Mouse (Mus musculus): Measurements from ENCODE around the gene Gramd1b.

Gramd1b gene

DNA sequence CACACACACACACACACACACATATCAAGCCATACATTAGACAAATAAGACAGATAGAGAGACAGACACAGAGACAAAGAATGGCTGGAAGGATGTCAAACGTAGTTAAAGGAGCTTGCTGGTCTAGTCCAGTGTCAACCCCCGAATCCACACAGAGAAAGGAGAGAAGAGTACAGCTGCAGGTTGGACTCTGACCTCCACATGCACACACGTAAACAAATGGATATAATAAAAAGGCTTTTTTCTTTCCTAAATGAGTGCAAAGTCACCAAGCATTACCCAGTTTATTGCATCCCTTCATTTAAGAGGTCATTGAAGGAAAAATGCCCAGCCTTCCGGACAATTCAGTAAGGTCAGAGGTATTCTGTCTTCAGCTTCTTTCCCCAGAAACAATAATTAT is 161.0 kb downstream of the Gramd1b start:
- no peak for DNase-seq (ENCODE audit: low read depth, low spot score)

DNA sequence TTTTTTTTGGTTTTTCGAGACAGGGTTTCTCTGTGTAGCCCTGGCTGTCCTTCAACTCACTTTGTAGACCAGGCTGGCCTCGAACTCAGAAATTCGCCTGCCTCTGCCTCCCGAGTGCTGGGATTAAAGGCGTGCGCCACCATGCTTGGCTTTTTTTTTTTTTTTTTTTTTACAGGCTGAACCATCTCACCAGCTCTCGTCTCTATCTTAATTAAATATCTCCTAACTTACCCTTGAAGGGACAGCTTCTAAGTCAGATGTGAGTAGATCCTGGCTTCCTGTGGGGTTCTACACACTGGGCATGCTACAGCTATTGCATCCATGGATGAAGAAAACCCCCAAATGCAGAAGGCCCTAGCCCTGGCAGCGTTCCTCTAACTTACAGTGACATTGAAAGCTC is 164.4 kb downstream of the Gramd1b start:
- no peak for DNase-seq (ENCODE audit: low read depth, low spot score)

DNA sequence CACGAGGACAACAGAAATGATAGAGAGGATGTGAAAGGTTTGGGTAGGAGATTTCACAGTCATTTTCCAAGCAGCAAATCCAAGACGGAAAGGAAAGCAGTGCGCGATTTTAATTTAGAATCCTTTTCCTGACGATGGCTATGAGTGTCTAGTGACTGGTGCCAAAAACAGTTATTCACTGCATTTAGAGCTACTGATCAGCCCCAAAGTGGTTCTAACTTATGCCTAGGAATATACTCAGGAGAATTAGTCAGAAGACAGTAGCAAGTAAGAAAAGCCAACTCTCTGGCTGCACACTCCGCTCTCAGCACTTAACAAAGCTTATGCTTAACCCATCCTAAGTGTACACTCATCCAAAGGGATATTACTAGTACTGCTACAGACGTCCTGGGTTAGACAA is 166.9 kb downstream of the Gramd1b start:
- no peak for DNase-seq (ENCODE audit: low read depth, low spot score)

DNA sequence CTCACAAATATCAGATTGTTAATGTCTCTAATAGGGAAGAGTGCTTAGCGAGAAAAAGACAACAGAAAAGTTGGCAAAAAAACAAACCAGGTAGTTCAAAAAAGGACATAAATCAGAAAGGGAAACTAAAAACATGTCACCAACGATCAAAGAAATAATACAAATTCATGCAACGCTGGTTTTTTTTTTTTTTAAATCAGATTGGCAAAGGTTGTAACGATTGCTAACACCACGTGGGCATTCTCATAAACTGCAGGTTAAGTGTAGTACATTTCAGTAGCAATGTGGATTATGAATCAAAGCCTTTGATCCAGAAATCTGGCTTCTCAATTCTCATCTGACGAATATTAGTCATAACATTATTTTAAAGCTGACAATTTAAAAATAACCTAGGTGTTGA is 169.2 kb downstream of the Gramd1b start:
- DNase-seq (ENCODE audit: low read depth, low spot score) = no peak

DNA sequence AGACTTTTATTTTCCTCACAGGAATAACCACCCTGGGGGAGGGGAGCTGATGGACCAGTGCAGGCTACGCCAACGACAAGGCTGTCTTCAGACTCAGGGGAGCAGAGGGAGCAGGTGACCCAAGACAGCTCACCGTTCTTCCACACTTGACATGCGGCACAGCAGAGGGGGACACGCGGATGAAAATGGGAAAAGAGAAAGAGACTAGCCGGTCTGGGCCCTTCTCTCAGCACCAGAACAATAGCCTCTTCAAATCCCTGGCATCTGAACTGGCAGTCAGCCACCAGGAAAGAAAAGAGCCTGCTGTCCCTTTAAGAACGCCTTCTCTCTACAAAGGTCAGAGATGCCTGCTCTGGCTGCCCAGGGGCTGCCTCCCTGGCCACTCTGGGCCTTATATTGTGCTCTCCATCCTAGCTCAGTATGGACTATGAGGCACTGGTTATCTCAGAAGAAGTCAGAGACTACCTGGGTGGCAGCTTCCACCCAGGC is 172.7 kb downstream of the Gramd1b start:
- DNase-seq (ENCODE audit: low read depth, low spot score) = no peak

DNA sequence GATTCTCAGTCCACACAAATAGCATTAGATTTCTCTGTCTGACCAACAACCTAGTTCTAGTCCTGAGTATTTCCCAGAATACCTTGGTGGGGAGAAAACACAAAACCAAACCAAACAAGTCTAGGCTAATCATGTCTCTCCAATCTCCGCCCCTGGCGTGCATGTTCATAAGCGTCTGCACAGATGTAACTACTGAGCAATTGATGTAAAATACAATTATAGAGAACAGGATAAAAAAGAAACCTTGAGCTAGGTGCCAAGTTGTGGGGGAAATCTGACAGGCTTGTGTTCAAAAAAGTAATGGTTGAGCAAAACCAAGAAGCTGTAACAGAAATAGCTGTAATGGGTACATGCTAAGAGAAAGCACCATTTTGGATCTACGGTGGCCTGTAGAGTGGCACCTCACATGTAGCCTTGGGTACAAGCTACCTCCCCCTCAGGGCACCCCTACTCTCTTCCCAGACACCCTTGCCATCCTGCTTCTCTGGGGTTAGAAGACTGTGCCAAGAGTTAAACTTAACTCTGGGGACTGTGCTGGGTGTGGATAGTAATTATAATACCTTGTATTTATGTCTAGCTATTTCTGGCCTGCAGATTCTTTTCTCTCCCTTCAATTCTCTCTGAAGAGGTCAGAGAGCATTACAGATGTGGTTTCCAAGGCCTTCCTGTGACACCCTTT is 174.3 kb downstream of the Gramd1b start:
- no peak for DNase-seq (ENCODE audit: low read depth, low spot score)

DNA sequence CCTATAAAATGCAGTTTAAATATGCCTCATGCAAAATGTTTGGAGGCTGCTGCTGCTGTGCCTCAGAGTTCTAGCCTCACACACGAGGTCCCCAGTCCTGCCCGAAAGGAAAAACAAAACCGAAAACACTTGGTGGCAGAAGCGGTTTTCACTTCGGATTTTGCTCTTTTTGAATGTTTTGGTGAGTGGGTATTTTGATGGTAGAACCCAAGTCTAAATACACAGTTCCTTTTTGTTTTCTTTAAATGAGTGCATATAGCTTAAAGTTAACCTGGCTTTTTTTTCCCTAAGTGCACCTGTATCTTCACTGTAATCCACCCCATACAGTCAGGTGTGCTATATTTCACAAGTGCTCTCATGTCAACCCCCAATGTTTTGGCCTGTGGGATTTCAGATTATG is 174.8 kb downstream of the Gramd1b start:
- no peak for DNase-seq (ENCODE audit: low read depth, low spot score)

DNA sequence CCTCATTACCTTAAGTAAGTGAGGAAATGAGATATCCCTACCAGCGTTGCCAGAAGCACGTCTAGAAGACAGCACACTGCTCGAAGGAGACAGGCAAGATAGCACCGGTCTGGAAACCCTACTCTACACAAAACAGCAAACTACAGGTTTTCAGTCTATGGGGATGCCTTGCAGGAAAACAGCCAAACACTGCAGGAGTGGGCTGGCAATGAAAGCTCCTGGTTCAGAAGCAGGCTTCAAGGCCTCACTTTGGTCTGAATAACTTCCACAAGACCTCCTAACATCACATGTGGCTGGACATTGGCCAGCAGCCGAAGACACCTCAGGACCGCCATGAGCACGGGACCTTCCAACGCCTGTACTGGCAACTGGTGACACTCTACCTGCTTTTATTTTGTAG is 175.8 kb downstream of the Gramd1b start:
- DNase-seq (ENCODE audit: low read depth, low spot score) = no peak

DNA sequence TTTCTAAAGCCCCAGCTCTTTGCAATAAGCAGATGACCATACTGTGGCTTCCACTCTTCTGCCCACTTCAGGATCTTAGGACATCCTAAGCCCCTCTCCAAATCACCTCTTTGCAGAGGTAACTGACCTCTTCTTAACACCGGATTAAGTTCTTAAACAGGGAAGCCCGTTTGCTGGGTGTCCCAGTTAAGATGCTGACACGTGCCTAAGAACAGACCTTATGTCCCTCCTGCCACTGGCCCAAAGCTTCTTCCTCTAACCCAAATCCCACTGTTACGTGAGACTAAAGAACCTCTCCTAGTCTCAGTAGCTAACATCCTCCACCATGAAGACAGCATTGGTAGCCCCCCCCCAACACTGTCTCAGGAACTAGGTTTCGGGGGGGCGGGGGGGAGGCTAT is 177.6 kb downstream of the Gramd1b start:
- DNase-seq (ENCODE audit: low read depth, low spot score) = no peak

DNA sequence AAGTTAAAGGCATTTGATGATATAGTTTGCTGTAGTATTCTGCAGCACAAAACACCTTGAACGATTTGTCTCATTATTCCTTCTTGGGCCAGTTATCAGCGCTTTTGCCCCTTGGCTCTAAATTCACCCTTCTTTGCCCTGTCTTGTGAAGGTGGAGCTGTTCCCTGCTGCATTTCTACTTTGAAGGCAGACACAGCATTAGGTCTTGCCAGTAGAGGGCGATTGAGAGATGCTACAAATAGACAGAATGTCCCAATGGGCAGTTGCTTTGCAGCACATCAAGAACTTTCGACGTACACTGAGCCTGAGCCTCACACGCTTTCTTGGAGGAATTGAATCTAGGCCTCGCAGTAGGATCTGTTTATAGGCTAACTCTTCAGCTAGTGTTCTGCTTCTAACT is 180.5 kb downstream of the Gramd1b start:
- DNase-seq (ENCODE audit: low read depth, low spot score) = peak; percentile 84

DNA sequence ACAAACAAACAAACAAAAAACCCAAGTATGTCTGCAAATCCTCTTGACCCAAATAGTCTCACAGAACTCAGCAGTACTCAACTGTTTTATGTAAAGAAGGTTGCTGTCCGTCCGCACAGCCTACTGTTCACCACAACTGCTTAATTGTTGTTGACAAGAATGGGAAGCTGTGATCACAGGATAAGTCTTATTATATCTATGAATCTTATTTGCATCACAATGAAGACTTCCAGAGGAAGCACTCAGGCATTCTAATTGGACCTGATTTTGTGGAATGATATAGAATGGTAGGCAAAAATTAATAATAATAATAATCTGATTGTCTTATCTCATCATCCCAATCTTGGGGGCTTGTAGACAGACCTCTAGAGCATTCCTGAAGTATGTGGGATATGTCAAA is 181.1 kb downstream of the Gramd1b start:
- DNase-seq (ENCODE audit: low read depth, low spot score) = no peak

DNA sequence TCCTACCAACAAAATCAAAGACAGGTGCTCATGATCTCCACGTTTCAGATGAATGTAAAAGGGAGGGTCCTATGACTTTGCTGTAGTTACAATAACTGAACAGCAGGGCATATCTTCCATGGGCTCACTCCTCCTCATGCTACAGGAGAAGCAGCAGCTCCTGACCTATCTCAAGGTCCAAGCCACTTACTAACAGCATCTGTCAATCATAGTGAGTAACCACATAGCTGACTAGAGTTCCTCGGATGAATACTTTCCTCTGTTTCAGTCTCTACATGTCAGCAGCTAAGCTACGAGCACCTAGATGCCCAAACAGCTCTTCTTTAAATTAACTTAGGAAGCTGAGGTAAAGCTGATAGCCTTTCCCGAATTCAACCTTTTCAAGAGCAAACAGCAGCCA is 181.6 kb downstream of the Gramd1b start:
- DNase-seq (ENCODE audit: low read depth, low spot score) = no peak

DNA sequence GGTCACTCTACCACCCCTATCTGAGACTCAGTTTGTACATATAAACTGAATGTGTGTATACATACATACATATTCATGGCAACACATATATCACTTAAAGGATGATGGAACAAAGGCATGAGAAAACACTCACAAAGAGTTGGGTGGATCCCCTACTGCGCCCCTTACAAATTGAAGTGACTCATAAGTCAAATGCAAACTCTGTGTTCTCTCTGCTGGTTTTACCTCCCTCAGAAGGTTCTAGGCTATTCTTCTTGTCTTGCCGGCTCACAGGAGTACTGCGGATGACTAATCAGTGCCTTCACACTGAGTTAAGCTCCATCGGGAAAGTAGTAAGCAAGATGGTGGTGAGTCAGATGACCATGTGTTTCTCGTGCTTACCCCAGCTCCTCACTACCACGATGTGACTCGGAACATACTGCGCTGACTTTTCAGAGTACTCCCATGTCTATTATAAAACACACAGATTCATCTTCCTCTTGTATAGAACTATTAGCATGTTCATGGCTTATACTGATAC is 182.4 kb downstream of the Gramd1b start:
- DNase-seq (ENCODE audit: low read depth, low spot score) = peak; percentile 43

DNA sequence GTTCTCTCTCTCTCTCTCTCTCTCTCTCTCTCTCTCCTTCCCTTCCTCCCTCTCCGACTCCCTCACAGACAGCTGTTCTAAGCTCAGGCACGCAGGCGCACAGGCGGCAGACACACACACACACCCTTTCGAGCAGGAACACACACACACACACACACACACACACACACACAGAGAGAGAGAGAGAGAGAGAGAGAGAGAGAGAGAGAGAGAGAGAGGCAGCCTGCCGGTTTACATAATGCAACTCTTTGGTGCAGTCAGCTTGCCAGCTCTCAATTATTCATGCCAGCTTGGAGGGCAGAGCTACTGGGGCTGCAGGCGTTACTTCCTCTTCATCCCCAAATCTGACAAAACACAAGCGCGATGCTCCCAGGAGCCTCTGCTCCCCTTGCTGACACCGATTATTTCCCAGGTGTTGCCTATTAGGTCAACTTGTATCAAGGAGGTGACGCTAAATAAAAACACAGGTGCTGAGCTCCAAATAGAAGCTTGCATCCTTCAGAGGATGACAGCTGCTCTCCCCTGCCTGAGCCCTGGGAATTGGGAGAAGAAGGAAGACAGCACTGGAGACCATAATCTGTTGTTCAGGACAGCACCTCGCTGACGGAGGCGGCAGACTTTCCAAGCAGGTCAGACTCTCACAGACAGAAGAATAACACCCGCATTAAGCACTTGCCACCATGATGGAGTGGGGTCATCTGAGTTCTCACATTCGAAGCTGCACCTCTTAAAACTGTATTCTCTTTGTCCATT is 184.8 kb downstream of the Gramd1b start:
- no peak for DNase-seq (ENCODE audit: low read depth, low spot score)

DNA sequence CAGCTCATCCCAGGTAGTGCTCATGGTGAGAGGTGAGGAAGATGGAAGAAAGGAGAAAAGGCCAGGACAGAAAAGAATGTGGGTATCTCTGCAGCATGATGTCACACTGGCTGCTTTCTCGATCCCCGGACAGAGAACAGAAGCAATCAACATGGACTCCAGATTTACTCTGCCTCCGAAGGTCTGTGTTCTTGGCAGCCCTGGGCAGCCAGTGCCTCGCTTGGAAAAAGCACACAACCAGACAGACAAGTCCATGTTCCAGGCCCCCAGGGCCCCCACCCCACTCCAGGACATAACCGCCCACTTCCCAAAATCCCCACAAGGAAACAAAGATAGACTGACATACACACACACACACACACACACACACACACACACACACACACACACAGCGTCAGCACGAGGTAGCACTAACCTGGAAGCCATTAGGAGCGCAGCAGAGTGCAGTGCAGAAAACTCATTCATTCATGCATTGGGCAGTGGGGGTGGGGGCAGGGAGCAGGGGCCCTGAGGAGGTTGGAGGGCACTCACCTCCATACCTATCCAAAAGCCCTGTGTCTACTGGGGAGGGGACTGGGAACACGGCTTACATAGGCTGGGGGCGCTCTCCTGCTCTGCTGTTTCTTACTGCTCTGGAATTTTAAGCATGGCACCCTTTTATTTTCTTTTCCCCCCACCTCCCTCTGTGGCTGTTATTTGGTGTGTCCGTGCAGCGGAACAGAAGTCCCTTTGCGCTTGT is 185.5 kb downstream of the Gramd1b start:
- DNase-seq (ENCODE audit: low read depth, low spot score) = no peak

DNA sequence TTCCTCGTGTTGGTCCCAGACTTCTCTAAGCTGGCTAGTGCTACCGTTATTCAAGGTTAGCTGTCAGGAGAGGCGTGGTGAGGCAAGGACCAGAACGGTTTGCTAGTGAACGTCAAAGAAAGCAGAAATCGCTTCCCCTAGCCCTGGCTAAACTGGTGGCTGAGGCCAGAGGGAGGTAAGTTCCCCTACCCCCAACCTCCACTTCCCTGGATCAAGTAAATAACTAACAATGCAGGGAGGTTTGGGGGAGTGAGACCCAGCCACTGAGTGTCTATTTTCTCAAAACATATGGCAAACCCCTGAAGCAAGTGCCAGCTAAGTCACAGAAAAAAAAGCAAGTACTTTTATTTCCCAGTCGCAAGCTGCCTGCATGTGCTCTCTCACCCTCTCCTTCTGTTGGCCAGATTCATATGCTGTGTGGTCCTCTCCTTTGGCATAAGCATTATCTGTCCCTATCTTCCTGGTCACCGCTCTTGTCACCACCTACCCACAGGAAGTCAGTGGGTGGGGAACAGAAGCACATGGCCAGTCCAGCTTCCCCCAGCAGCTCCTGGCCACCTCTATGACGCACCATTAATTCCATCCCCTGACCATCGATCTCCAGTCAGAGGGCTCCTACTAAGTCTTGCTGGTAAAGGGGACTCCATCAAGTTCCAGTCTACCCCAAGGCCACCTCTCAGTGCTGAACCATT is 186.2 kb downstream of the Gramd1b start:
- DNase-seq (ENCODE audit: low read depth, low spot score) = no peak

DNA sequence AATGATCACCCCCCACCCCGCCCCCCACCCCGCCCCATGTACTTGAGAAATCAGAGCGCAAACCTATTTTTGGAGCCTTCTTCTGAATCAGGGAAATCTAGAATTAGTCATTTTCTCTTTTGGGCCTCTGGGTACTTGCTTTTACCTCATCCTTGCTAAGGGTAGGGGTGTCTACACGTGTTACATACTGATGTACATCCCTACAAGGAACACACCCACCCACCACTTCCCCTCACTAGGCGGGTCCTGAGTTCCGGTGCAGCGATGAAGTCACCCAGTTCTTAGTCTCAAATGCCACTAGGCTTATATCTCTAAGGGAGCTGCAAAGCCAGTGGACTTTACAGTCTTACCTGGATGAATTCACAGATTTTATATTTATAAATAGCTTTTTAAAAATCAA is 187.4 kb downstream of the Gramd1b start:
- DNase-seq (ENCODE audit: low read depth, low spot score) = no peak

DNA sequence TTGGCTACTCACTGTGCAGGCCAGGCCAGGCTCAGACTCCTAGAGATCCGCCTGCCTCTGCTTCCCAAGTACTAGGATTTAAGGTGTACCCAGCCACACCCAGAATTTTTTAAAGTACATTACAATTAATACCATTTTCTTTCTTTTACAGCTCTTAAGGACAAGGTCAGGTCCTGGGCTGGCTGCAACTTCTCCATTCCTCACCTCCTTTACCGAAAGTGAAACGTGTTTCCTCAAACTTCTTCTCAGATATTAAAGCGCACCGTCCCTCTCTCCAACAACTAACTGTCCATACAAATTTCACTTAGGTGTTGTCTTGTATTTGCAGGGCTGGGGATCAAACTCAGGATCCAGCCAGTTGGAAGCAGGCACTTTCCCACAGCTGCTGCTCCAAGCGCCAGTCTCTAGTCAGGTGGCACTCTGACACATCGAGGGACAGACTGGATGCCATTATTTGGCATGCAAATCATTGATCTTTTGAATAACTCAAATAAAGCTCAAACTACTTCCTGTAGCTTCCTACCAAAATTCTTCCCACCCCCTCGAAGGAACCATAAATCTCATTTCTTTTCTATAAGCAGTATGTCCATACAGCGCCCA is 188.0 kb downstream of the Gramd1b start:
- DNase-seq (ENCODE audit: low read depth, low spot score) = no peak

DNA sequence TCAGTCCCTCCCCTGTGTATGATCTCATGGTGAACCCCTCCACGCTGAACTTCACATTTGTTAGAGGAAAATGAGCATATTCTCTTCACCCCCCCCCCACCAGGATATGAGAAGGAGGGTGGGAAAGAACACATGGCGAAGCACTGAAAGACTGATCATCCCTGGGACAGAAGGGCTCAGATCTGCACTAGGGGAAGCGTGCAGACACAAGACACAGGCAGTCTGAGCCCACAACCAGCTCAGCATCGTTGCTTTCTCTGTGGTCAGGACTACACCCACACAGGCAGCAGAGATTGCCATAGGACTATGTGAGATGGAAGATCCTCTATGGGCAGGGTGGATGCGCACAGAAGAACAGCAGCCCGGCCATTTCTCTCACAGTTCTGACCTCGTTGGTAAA is 189.1 kb downstream of the Gramd1b start:
- no peak for DNase-seq (ENCODE audit: low read depth, low spot score)

DNA sequence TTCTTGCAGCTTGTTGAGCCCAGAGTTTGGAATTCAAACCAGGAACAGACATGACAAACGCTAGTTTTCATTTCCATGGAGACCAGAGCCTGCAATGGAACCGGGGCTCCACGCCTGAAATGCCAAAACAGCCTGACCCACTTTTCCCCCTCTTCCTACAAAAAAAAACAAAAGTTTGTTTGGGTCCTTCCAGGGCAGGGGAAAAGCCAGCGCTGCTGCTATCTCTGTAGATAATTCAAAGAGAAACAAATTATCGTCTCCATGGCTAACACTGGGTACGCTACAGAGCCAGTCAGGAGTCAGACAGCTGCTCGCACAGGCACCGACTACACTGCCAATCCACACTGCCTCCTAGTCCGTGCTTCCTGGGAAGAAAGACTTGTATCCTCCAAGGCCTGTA is 191.6 kb downstream of the Gramd1b start:
- DNase-seq (ENCODE audit: low read depth, low spot score) = no peak

DNA sequence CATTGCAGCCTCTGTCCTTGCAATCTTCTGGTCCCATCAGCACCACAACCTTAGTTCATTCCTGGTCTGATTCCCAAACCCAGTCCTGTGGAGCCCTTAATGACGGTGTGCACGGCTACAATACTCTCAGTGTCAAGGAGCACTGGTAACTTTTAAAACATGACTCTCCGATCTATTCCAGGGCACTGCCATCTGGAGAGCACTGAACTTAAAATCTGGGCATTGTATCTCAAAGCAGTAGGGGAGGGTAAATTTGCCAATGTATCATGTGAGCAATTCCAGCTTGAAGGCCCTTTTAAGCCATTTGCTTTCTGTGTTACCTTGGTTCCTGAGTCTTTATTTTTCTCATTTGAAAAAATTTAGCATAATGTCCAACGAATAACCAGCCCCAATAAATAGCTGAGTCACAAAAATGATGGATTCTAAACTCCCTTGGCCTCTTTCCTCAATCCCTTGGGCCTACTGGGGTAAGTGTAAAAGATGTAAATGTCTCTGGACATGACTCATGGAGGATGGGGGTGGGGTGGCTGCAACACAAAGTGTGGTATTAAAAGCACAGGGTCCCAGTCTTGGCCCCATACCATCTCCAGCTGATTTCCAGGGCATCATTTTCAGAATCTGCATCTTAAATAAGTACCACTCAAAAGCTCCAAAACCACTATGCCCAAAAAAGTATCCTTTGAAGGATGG is 193.9 kb downstream of the Gramd1b start:
- no peak for DNase-seq (ENCODE audit: low read depth, low spot score)
